Mouse (Mus musculus) forebrain, embryonic 13.5 days (tissue): ENCODE data around the gene Dgki. TPM values are rescaled to one million over a fixed set of nuclear protein-coding genes. Genes with fewer than 3 reads are reported as not detected.
A peak's percentile ranks its signal among the peaks of the same experiment; 100 is the strongest.

ENCODE experiments used
- ATAC-seq: fragments of 200-750 bp; cut with Nextera tagmentation; 2 replicates; pipeline ENCODE4 v1.8.0; 2017
- H3K27ac ChIP-seq: fragments of 300-500 bp; sonication (generic); 2 replicates; pipeline ENCODE4 v1.5.1; 2015; ENCODE audit warnings: inconsistent platforms, mild to moderate bottlenecking, moderate library complexity
- H3K27me3 ChIP-seq: fragments of 300-500 bp; sonication (generic); 2 replicates; pipeline ENCODE4 v1.6.1; 2015; ENCODE audit warnings: mild to moderate bottlenecking, inconsistent platforms
- H3K36me3 ChIP-seq: fragments of 300-500 bp; sonication (generic); 2 replicates; pipeline ENCODE4 v1.6.1; 2015; ENCODE audit warnings: mild to moderate bottlenecking, inconsistent platforms; ENCODE audit not compliant: poor library complexity, severe bottlenecking
- H3K4me1 ChIP-seq: fragments of 300-500 bp; sonication (generic); 2 replicates; pipeline ENCODE4 v1.6.1; 2015; ENCODE audit warnings: inconsistent platforms
- H3K4me2 ChIP-seq: fragments of 300-500 bp; sonication (generic); 2 replicates; pipeline ENCODE4 v1.6.1; 2015; ENCODE audit warnings: inconsistent platforms, mild to moderate bottlenecking, moderate library complexity
- H3K4me3 ChIP-seq: fragments of 300-500 bp; sonication (generic); 2 replicates; pipeline ENCODE4 v1.5.1; 2015; ENCODE audit warnings: mild to moderate bottlenecking, inconsistent platforms
- H3K9ac ChIP-seq: fragments of 300-500 bp; sonication (generic); 2 replicates; pipeline ENCODE4 v1.6.1; 2015; ENCODE audit warnings: mild to moderate bottlenecking, inconsistent platforms
- H3K9me3 ChIP-seq: fragments of 300-500 bp; sonication (generic); replicated peaks from 2 replicates; pipeline ENCODE4 v1.6.1; 2016; ENCODE audit warnings: inconsistent platforms
- WGBS: fragments of 180-500 bp; shearing (Covaris S2); methylation state at CpG from one replicate; pipeline ENCODE4 v1.1.7; 2015; 5-methylcytosine and 5-hydroxymethylcytosine counted together
- polyA plus RNA-seq: library from polyadenylated mRNA; unstranded; fragments of >200 nt; fragmentation: Nextera tagmentation; extraction: Ambion mirVana; gene quantifications from 2 replicates; pipeline ENCODE4 v1.2.1, GENCODE M21; 2015

The Dgki gene
- polyA plus RNA-seq, 1 experiment from 2014 or later = 4.3 TPM

- H3K9me3 ChIP-seq = no peaks in the 10 kb centered on the region
- no peak overlapping the region for H3K4me3 ChIP-seq
- H3K9ac ChIP-seq = no peak overlapping the region
- no peaks in the 10 kb centered on the region for H3K4me1 ChIP-seq
- no peak for ATAC-seq
- WGBS = 85% methylated on average over 9 of the region's 9 CpGs
- no peaks in the 10 kb centered on the region for H3K27me3 ChIP-seq
- 0 out of 2 replicates have a peak, but pooled peaks cover 3% of the 10 kb centered on the region for H3K36me3 ChIP-seq
- no peak overlapping the region for H3K27ac ChIP-seq
- H3K4me2 ChIP-seq = no peak overlapping the region
These were observed 227.5 kb downstream of the Dgki start for GRCm38 (mm10) chr6:37072401-37073016.

DNA sequence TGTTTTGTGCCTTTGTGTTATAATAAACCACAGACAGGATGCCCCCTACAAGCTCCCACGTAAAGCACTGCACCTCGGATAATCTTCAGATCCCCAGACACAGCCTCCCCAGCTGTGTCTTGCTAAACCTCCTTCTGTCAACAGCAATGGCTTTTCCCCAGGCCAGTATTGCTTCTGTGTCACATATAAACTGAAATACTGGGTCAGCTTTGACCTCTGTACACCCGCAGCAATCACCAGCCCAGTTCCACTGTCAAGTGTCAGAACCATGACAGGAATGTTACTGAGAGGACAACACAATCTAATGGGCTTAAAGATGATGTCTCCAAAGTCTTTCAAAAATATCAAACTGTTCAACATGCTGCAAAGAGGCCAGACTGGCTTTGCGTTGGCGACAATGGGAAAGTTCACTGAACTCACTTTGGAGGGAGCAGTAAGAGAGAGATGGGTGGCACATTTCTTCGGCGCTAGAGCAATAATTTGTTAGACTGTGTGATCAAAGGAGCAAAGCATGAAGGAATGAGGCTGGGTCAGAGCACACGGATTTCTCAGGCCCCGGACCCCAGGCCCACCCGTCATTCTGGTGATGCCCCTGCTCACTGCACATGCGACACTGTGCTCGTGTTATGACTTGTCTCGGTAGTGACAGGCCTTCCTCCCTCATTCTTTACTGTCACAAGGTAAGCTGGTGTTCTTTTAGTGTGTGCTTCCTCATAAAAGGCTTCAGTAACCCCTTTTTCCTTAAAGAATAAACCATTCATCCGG is 230.0 kb downstream of the Dgki start:
- Histone ChIP-seq H3K27ac (no peak overlapping the region), H3K9me3 (no peaks in the 10 kb centered on the region), H3K4me1 (no peaks in the 10 kb centered on the region), H3K9ac (no peak overlapping the region), H3K27me3 (no peaks in the 10 kb centered on the region), H3K36me3 (no peaks in the 10 kb centered on the region), H3K4me2 (no peak overlapping the region), H3K4me3 (no peak overlapping the region)
- 81% methylated on average over 14 of the region's 14 CpGs for WGBS
- no peak for ATAC-seq

DNA sequence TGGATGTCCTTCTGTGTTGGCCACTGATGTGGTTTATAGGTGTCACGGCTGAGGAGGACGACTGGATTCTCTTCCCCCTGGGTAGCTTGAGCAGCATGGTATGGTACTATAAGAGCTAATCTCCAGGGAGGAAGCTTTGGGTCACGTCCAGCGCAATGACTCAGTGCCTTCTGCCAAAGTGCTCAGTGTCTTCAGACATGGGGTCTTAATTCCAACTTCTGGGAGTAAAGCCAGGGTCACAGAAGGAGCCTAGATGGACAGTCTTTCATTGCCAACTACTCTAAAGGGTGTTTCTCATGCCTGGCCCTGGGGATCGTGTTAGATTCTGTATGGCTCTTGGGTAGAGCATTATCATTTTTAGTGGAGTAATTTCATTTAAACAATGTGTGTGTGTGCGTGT is 231.2 kb downstream of the Dgki start:
- Histone ChIP-seq H3K9me3 (no peaks in the 10 kb centered on the region), H3K4me1 (no peaks in the 10 kb centered on the region), H3K4me3 (no peak overlapping the region), H3K36me3 (no peaks in the 10 kb centered on the region), H3K27me3 (no peaks in the 10 kb centered on the region), H3K9ac (no peak overlapping the region), H3K27ac (no peak overlapping the region), H3K4me2 (no peak overlapping the region)
- WGBS = 93% methylated on average over 6 of the region's 6 CpGs
- no peak for ATAC-seq

DNA sequence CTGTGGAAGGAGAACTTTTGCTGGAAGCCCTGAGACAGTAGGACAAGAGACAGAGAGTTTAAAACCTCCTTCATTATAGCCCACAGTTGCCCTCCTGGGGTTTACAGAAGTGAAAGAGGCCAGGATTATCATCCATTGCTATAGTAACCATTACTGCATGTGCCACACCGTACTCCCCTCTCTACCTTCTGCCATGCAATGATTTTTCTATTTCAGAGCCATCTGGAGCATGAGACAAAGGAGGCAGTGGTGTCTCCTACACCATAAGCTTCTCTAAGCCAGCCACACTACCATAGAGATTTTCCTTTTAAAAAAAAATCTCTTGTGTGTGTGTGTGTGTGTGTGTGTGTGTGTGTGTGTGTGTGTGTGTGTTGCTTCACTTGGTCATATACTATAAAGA is 232.6 kb downstream of the Dgki start:
- H3K36me3 ChIP-seq = no peaks in the 10 kb centered on the region
- H3K27ac ChIP-seq = no peak overlapping the region
- no peak overlapping the region for H3K4me2 ChIP-seq
- H3K4me3 ChIP-seq = no peak overlapping the region
- WGBS = 50% methylated on average over 1 of the region's 1 CpGs
- no peaks in the 10 kb centered on the region for H3K27me3 ChIP-seq
- ATAC-seq = no peak
- no peaks in the 10 kb centered on the region for H3K4me1 ChIP-seq
- H3K9ac ChIP-seq = no peak overlapping the region
- H3K9me3 ChIP-seq = no peaks in the 10 kb centered on the region

- Histone ChIP-seq H3K27ac (no peak overlapping the region), H3K4me3 (no peak overlapping the region), H3K9ac (no peak overlapping the region), H3K4me1 (no peaks in the 10 kb centered on the region), H3K36me3 (no peaks in the 10 kb centered on the region), H3K4me2 (no peak overlapping the region), H3K27me3 (no peaks in the 10 kb centered on the region), H3K9me3 (no peaks in the 10 kb centered on the region)
- WGBS = 73% methylated on average over 10 of the region's 10 CpGs
- no peak for ATAC-seq
These were observed 235.7 kb downstream of the Dgki start for GRCm38 (mm10) chr6:37064214-37064830.

DNA sequence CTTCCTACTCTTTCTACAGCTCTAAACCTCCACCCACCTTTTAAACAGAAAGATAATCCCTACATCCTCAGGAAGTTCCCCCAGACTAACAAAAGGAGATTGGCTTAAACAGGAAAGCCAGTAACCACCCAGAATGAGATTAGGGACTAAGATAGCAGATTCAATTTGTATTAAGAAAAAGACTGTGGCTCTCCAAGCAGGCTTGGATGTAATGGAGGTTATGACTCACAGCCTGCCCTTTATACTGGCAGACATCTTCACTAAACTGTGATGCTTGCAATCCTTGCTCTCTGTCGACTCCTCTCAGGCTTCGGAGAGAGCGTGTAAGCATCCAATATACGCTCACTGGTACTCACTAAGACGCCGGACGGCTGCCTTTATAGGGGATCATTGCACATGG is 236.7 kb downstream of the Dgki start:
- Histone ChIP-seq H3K4me3 (no peak overlapping the region), H3K4me1 (no peaks in the 10 kb centered on the region), H3K36me3 (no peaks in the 10 kb centered on the region), H3K4me2 (no peak overlapping the region), H3K27ac (no peak overlapping the region), H3K9me3 (no peaks in the 10 kb centered on the region), H3K9ac (no peak overlapping the region), H3K27me3 (no peaks in the 10 kb centered on the region)
- 95% methylated on average over 7 of the region's 7 CpGs for WGBS
- ATAC-seq = no peak

DNA sequence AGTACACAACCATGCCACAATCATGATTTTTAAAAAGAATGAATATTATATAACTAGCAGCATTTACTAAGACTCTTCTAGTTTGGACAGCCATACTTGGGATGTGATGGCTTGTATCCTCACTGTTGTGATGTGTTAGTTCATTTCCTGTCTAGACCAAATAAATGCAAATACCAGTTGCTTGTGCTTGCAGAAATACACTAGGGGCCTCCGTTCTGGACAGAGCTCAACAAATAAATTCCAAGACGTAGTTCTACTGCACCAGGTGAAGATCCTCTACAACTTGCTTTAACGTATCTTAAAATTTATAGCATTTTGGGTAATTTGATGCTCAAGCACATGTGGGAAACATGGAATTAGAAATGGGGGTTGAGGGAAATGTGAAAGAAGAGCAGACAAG is 239.9 kb downstream of the Dgki start:
- Histone ChIP-seq H3K4me2 (no peak overlapping the region), H3K4me1 (no peaks in the 10 kb centered on the region), H3K36me3 (no peaks in the 10 kb centered on the region), H3K27ac (no peak overlapping the region), H3K9me3 (no peaks in the 10 kb centered on the region), H3K27me3 (no peaks in the 10 kb centered on the region), H3K9ac (no peak overlapping the region), H3K4me3 (no peak overlapping the region)
- ATAC-seq = no peak
- 94% methylated on average over 3 of the region's 3 CpGs for WGBS

DNA sequence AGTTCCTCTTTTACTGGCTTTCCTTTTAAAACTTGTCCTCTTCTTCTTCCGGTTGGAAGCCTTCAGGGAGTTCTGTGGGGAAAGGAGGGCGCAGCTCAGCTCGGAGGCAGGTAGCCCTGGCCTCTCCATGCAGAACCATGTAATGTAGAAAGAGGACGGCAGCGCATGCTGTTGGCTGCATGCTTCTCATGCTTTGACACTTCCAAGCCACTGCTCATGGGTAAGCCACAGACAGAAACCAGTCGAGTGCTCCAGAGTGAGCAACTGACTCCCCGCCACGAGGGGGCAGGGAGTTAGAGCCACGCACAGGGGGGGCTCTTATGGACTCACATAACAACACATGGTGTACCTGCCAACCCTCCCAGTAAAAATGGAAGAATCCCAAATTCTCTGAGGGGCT is 242.0 kb downstream of the Dgki start:
- Histone ChIP-seq H3K27ac (no peak overlapping the region), H3K4me1 (no peaks in the 10 kb centered on the region), H3K36me3 (no peaks in the 10 kb centered on the region), H3K27me3 (no peaks in the 10 kb centered on the region), H3K9me3 (no peaks in the 10 kb centered on the region), H3K4me3 (no peak overlapping the region), H3K4me2 (no peak overlapping the region), H3K9ac (no peak overlapping the region)
- ATAC-seq = no peak
- WGBS = 91% methylated on average over 9 of the region's 9 CpGs

DNA sequence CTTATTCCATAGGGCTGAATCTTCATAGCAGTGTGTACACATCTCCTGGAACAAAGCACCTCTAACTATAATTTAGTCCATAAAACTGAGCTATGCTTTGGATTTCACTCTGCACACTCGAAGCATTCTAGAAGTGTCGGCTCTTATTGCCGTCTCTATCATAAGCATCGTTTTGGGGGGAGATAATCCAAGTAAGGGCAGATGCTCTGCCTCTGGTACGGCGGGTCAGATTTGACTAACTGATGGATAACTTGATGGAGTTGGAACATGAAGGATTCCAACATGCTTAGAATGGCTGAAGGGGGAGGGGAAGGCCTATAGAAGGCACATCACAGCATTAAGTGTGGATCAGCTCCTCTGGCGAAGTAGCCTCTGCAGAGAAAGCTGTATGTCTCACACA is 242.4 kb downstream of the Dgki start:
- Histone ChIP-seq H3K9ac (no peak overlapping the region), H3K4me3 (no peak overlapping the region), H3K36me3 (no peaks in the 10 kb centered on the region), H3K4me2 (no peak overlapping the region), H3K4me1 (no peaks in the 10 kb centered on the region), H3K9me3 (no peaks in the 10 kb centered on the region), H3K27ac (no peak overlapping the region), H3K27me3 (no peaks in the 10 kb centered on the region)
- ATAC-seq = no peak
- WGBS = 96% methylated on average over 7 of the region's 7 CpGs

GRCm38 (mm10) chr6:37055634-37056033 is 244.3 kb downstream of the Dgki start:
- no peak overlapping the region for H3K9ac ChIP-seq
- WGBS = 88% methylated on average over 3 of the region's 3 CpGs
- no peaks in the 10 kb centered on the region for H3K27me3 ChIP-seq
- H3K4me3 ChIP-seq = no peak overlapping the region
- no peaks in the 10 kb centered on the region for H3K9me3 ChIP-seq
- H3K36me3 ChIP-seq = no peaks in the 10 kb centered on the region
- H3K4me2 ChIP-seq = no peak overlapping the region
- H3K4me1 ChIP-seq = no peaks in the 10 kb centered on the region
- no peak for ATAC-seq
- H3K27ac ChIP-seq = no peak overlapping the region

GRCm38 (mm10) chr6:37055128-37055527 is 244.9 kb downstream of the Dgki start:
- no peak overlapping the region for H3K4me2 ChIP-seq
- H3K9me3 ChIP-seq = no peaks in the 10 kb centered on the region
- 89% methylated on average over 5 of the region's 5 CpGs for WGBS
- no peaks in the 10 kb centered on the region for H3K36me3 ChIP-seq
- H3K27me3 ChIP-seq = no peaks in the 10 kb centered on the region
- H3K27ac ChIP-seq = no peak overlapping the region
- no peak; the same call in 1 of the 2 replicates for ATAC-seq
- no peak overlapping the region for H3K4me3 ChIP-seq
- H3K9ac ChIP-seq = no peak overlapping the region
- H3K4me1 ChIP-seq = no peaks in the 10 kb centered on the region

DNA sequence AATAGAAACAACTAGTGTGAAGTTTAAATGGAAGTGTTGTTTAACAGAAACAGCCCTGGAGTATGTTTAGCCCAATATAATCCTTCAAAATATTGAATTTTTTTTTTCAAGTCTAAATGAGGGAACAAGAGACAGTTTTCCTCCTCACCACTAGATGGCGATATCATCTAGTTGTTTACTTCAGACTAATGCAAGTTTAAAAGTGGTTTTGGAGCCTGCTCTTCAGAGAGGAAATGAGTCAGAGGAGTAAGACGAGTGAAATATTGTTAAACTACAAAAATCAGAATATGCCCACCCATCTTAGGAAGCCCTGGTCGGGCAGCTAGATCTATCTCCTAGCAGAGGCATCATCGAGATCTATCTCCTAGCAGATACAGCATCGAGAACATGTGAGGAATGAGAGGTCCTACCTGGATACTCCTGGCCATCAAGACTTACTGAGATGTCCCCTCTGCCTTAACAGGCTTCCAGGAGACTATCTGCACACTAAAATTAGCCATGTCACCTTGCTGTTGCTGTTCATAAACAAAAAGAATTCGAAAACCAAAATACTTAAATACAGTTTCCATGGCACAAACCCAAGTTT is 245.5 kb downstream of the Dgki start:
- Histone ChIP-seq H3K4me1 (no peaks in the 10 kb centered on the region), H3K27me3 (no peaks in the 10 kb centered on the region), H3K36me3 (no peaks in the 10 kb centered on the region), H3K4me2 (no peak overlapping the region), H3K4me3 (no peak overlapping the region), H3K9ac (no peak overlapping the region), H3K27ac (no peak overlapping the region), H3K9me3 (no peaks in the 10 kb centered on the region)
- WGBS = 49% methylated on average over 6 of the region's 6 CpGs
- ATAC-seq = 0 out of 2 replicates have a peak, but pooled peaks have one; percentile 38
